Mouse (Mus musculus): ENCODE results near the gene Gm45713. TPM values are rescaled to one million over a fixed set of nuclear protein-coding genes. Genes with fewer than 3 reads are reported as not detected.

The Gm45713 gene
- polyA plus RNA-seq, 1 experiment from 2014 or later: 0.72 TPM

DNA sequence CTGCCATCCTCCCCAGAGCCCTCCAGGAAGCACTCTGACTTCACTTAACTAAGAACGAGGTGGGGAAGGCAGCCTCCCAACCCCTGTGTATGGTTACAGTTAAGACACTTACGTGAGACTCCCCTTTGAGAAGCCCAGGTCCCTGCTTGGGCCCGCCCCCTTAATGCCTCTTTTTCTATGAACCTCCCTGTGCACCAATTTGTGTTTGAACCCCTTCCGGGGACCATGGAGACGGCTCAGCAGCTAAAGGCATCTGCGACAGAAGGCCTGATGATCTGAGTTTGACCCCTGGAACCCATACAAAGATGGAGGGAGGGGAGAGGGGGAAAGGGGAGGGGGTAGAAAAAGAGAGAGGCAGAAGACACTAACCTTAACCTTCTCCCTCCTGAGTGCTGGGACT, 29.6 kb downstream of the Gm45713 start:
- no peaks in the 10 kb centered on the region for H3K9me3 ChIP-seq (ENCODE audit: control insufficient read depth, low read length)
- 59% methylated on average over 6 of the region's 6 CpGs for WGBS

DNA sequence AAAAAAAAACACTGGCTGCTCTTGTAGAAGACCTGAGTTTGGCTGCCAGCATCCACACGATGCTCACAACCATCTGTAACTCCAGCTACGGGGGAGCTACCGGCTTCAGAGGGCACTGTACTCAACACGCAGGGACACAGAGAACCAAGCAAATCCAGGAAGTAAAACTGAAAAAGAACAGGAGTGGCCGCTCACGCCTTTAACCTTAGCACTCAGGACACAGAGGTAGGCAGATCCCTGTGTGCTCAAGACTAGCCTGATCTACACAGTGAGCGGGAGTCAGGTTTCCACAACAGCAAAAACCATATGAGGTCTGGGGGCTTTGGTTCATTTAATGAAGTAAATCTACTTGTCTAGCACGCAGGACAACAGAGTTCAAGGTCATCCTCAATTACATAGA, 30.5 kb downstream of the Gm45713 start:
- H3K36me3 ChIP-seq (ENCODE audit: control insufficient read depth, insufficient read depth, low read length): no peaks in the 10 kb centered on the region
- no peak overlapping the region for H3K27ac ChIP-seq (ENCODE audit: low read depth)
- peaks cover 17% of the 10 kb centered on the region for H3K4me1 ChIP-seq (replicated peaks; ENCODE audit: control insufficient read depth, insufficient read depth, low read length)
- H3K4me2 ChIP-seq (ENCODE audit: low read length): no peak overlapping the region
- H3K27me3 ChIP-seq (replicated peaks; ENCODE audit: control insufficient read depth, insufficient read depth, low read length): no peaks in the 10 kb centered on the region
- H3K4me3 ChIP-seq (ENCODE audit: low read depth, low read length): no peak overlapping the region
- 76% methylated on average over 8 of the region's 8 CpGs for WGBS
- no peaks in the 10 kb centered on the region for H3K9me3 ChIP-seq (ENCODE audit: control insufficient read depth, low read length)
- DNase-seq (ENCODE audit: low spot score): no peak
- no peak for ATAC-seq (replicated peaks; ENCODE audit: low FRiP score, low TSS enrichment, low read depth)
- H3K9ac ChIP-seq (ENCODE audit: low read length): no peak overlapping the region

More for the DNA sequence above, 29.6 kb downstream of the Gm45713 start:
- H3K36me3 ChIP-seq (ENCODE audit: control insufficient read depth, insufficient read depth, low read length): no peaks in the 10 kb centered on the region
- ATAC-seq (replicated peaks; ENCODE audit: low FRiP score, low TSS enrichment, low read depth) (no peak), DNase-seq (ENCODE audit: low spot score) (no peak)
- peaks cover 17% of the 10 kb centered on the region for H3K4me1 ChIP-seq (replicated peaks; ENCODE audit: control insufficient read depth, insufficient read depth, low read length)
- no peak overlapping the region for H3K4me3 ChIP-seq (ENCODE audit: low read depth, low read length)
- H3K9ac ChIP-seq (ENCODE audit: low read length): no peak overlapping the region
- H3K27me3 ChIP-seq (replicated peaks; ENCODE audit: control insufficient read depth, insufficient read depth, low read length): no peaks in the 10 kb centered on the region
- no peak overlapping the region for H3K4me2 ChIP-seq (ENCODE audit: low read length)
- no peak overlapping the region for H3K27ac ChIP-seq (ENCODE audit: low read depth)

DNA sequence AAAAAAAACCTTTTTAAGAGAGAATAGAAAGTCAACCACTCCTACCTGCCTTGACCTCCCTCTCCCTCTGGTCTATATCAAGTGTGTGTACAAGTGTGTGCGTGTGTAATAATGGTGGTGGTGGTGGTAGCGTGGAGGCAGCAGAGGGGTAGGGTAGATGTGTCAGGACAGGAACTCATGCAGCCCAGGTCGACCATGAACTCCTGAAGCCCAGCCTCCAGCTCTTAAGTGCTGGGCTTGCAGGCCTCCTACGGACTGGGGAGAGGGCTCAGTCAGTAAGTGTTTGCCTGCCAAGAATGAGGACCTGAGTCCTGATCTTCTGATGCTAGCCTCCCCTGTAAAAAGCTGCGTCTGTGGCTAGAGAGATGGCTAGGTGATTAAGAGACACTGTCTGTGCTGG, 31.1 kb downstream of the Gm45713 start:
- H3K4me2 ChIP-seq (ENCODE audit: low read length): no peak overlapping the region
- H3K4me3 ChIP-seq (ENCODE audit: low read depth, low read length): no peak overlapping the region
- DNase-seq (ENCODE audit: low spot score) (no peak), ATAC-seq (replicated peaks; ENCODE audit: low FRiP score, low TSS enrichment, low read depth) (no peak)
- H3K36me3 ChIP-seq (ENCODE audit: control insufficient read depth, insufficient read depth, low read length): no peaks in the 10 kb centered on the region
- peaks cover 17% of the 10 kb centered on the region for H3K4me1 ChIP-seq (replicated peaks; ENCODE audit: control insufficient read depth, insufficient read depth, low read length)
- 83% methylated on average over 5 of the region's 5 CpGs for WGBS
- no peak overlapping the region for H3K9ac ChIP-seq (ENCODE audit: low read length)
- no peaks in the 10 kb centered on the region for H3K27me3 ChIP-seq (replicated peaks; ENCODE audit: control insufficient read depth, insufficient read depth, low read length)
- no peak overlapping the region for H3K27ac ChIP-seq (ENCODE audit: low read depth)
- no peaks in the 10 kb centered on the region for H3K9me3 ChIP-seq (ENCODE audit: control insufficient read depth, low read length)

DNA sequence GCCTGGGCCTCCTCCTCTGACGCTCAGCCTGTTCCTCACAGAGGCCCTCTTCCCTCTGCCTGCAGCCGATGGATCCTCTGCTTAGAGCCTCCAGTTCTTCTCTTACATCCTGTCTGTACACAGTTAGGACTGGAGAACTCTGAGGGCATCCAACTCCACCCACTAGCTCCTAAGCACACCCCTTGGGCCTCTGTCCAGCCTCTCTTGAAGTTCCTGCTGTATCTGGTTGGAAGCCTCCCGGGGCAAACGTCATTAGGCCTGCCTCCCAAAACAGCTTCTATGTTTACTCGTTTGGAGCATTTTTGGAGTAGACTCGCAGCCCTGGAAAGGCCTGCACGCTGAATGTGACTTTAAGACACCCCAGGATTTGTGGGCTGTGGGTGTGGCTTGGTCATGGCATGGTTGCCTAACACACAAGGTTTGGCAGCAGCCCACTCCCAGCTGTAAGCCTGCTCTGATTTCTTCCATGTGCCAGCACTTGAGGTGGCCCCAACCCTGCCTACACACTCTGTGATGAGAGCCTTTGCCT, 32.3 kb downstream of the Gm45713 start, which contains the start of gene Fcgrt:
Fcgrt (minus strand) TSS at position 200 of the 529 bp plus-strand sequence.
- no peaks in the 10 kb centered on the region for H3K36me3 ChIP-seq (ENCODE audit: control insufficient read depth, insufficient read depth, low read length)
- peak; percentile 87 for ATAC-seq (replicated peaks; ENCODE audit: low FRiP score, low TSS enrichment, low read depth)
- H3K4me2 ChIP-seq (ENCODE audit: low read length): peak within 1 kb of the TSS; percentile 61
- peak within 1 kb of the TSS; percentile 92 for H3K27ac ChIP-seq (ENCODE audit: low read depth)
- H3K4me1 ChIP-seq (replicated peaks; ENCODE audit: control insufficient read depth, insufficient read depth, low read length): peaks cover 17% of the 10 kb centered on the region
- WGBS: 12% methylated on average over 7 of the region's 7 CpGs
- H3K9me3 ChIP-seq (ENCODE audit: control insufficient read depth, low read length): no peaks in the 10 kb centered on the region
- peak; percentile 84 for DNase-seq (ENCODE audit: low spot score)
- peak within 1 kb of the TSS; percentile 40 for H3K4me3 ChIP-seq (ENCODE audit: low read depth, low read length)
- peak within 1 kb of the TSS; percentile 59 for H3K9ac ChIP-seq (ENCODE audit: low read length)
- H3K27me3 ChIP-seq (replicated peaks; ENCODE audit: control insufficient read depth, insufficient read depth, low read length): no peaks in the 10 kb centered on the region

DNA sequence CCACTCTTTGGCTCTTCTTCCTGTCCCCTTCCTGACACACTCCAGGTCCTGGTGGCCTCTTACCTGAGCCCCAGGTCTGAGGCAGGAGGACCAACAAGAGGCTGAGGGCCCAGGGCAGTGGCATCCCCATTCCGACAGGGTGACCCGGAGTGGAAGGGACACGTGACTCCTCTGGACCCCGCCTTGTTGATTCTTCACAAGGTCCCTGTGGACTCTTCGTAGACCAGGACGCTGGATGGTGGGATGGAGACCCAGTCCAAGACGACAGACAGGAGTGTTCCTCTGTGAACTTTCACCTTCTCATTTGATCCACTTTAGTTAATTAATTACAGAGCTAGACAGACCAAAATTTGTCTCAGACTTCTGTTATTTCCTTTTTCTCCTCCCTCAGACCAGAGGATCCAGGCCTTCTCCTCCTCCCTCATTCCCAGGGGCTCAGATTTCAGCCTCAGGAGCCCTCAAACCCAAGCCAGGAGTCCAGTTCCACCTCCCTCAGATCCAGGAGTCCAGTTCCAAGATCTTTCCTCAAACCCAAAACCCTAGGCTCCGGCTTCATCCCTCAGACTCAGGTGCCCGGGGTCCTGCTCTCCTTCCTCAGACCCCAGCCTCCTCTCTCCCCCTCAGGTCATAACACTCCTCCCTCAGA, 33.0 kb downstream of the Gm45713 start:
- H3K27me3 ChIP-seq (replicated peaks; ENCODE audit: control insufficient read depth, insufficient read depth, low read length): no peaks in the 10 kb centered on the region
- no peak; the same call in 1 of the 2 replicates for ATAC-seq (replicated peaks; ENCODE audit: low FRiP score, low TSS enrichment, low read depth)
- H3K27ac ChIP-seq (ENCODE audit: low read depth): peak overlapping the region; percentile 92
- H3K36me3 ChIP-seq (ENCODE audit: control insufficient read depth, insufficient read depth, low read length): no peaks in the 10 kb centered on the region
- peak overlapping the region; percentile 40 for H3K4me3 ChIP-seq (ENCODE audit: low read depth, low read length)
- DNase-seq (ENCODE audit: low spot score): no peak
- peak overlapping the region; percentile 61 for H3K4me2 ChIP-seq (ENCODE audit: low read length)
- peak overlapping the region; percentile 59 for H3K9ac ChIP-seq (ENCODE audit: low read length)
- H3K9me3 ChIP-seq (ENCODE audit: control insufficient read depth, low read length): no peaks in the 10 kb centered on the region
- WGBS: 51% methylated on average over 9 of the region's 9 CpGs
- peaks cover 17% of the 10 kb centered on the region for H3K4me1 ChIP-seq (replicated peaks; ENCODE audit: control insufficient read depth, insufficient read depth, low read length)

DNA sequence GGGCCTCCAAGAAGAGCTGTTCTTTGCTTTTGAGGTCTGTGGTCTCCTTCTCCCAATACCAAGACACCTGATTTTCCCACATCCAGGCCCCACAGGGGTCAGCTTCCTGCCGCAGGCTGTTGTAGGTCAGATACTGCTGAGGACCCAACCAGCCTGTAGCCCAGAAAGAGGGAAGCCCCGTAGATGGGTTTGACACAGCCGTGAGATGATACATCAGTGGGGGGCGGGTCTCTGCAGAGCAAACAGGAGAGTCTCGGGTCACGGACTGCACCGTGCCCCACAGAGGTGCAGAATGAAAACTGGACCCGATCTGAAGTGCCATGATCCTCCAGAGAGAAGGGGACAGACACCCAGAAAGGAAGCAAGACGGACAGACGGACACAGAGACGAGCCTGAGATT, 33.6 kb downstream of the Gm45713 start:
- peak overlapping the region; percentile 40; the same call in 1 of the 2 replicates for H3K4me3 ChIP-seq (ENCODE audit: low read depth, low read length)
- H3K4me1 ChIP-seq (replicated peaks; ENCODE audit: control insufficient read depth, insufficient read depth, low read length): peaks cover 17% of the 10 kb centered on the region
- no peaks in the 10 kb centered on the region for H3K9me3 ChIP-seq (ENCODE audit: control insufficient read depth, low read length)
- no peak for DNase-seq (ENCODE audit: low spot score)
- peak overlapping the region; percentile 59; the same call in 1 of the 2 replicates for H3K9ac ChIP-seq (ENCODE audit: low read length)
- 79% methylated on average over 11 of the region's 11 CpGs for WGBS
- H3K27ac ChIP-seq (ENCODE audit: low read depth): peak overlapping the region; percentile 92; the same call in 1 of the 2 replicates
- ATAC-seq (replicated peaks; ENCODE audit: low FRiP score, low TSS enrichment, low read depth): no peak
- H3K27me3 ChIP-seq (replicated peaks; ENCODE audit: control insufficient read depth, insufficient read depth, low read length): no peaks in the 10 kb centered on the region
- H3K4me2 ChIP-seq (ENCODE audit: low read length): peak overlapping the region; percentile 61
- 0 out of 2 replicates have a peak, but pooled peaks cover under 1% of the 10 kb centered on the region for H3K36me3 ChIP-seq (ENCODE audit: control insufficient read depth, insufficient read depth, low read length)

DNA sequence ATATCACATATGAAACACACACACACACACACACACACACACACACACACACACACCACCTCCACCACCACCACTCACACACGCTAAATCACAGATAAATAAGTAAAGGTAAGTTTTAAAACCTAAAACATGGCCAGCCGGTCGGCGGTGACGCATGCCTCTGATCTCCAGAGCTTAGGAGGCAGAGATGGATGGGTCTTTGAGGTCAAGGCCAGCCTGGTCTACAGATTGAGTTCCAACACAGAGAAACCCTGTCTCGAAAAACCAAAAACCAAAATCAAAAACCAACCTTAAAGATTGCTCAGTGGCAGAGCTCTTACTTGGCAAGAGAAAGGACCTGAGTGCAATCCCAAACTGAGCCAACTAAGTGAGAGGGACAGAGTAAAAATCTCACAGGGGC, 36.0 kb downstream of the Gm45713 start:
- Histone ChIP-seq H3K36me3 (ENCODE audit: control insufficient read depth, insufficient read depth, low read length) (0 out of 2 replicates have a peak, but pooled peaks cover 3% of the 10 kb centered on the region), H3K27me3 (replicated peaks; ENCODE audit: control insufficient read depth, insufficient read depth, low read length) (no peaks in the 10 kb centered on the region), H3K9me3 (ENCODE audit: control insufficient read depth, low read length) (no peaks in the 10 kb centered on the region), H3K9ac (ENCODE audit: low read length) (no peak overlapping the region), H3K4me2 (ENCODE audit: low read length) (no peak overlapping the region), H3K27ac (ENCODE audit: low read depth) (no peak overlapping the region), H3K4me1 (replicated peaks; ENCODE audit: control insufficient read depth, insufficient read depth, low read length) (peaks cover 17% of the 10 kb centered on the region), H3K4me3 (ENCODE audit: low read depth, low read length) (no peak overlapping the region)
- no peak for ATAC-seq (replicated peaks; ENCODE audit: low FRiP score, low TSS enrichment, low read depth)
- 88% methylated on average over 6 of the region's 6 CpGs for WGBS
- no peak for DNase-seq (ENCODE audit: low spot score)

DNA sequence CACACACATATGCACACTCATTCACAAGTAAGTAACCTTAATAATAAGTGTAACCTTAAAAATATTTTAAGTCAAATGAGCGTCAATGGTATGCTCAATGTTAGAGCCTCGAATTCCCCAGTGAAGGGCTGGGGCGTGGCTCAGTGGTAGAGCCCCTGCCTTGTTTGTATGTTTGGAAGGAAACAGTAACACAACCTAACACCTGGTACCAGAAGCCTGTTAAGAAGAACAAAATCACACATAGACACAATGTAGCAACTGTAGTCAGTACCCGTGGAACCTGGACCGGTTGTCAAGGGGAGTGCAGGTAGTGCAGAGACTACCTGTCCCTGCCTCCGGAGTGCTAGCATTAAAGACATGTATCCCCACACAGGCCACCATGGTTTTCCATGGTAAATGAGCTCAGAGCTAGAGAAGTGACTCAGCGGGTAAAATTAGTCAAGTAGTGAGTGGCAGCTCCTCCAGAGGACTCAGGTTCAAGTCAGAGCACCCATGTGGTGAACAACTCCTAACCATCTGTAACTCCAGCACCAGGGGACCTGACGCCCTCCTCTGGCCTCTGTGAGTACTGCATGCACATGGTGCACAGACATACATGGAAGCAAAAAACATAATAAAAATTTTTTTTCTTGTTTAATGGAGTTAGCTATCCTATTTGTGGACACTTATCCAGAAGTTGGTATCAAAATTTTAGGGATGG, 37.3 kb downstream of the Gm45713 start:
- DNase-seq (ENCODE audit: low spot score) (no peak), ATAC-seq (replicated peaks; ENCODE audit: low FRiP score, low TSS enrichment, low read depth) (no peak)
- H3K4me1 ChIP-seq (replicated peaks; ENCODE audit: control insufficient read depth, insufficient read depth, low read length): peaks cover 19% of the 10 kb centered on the region
- H3K27ac ChIP-seq (ENCODE audit: low read depth): no peak overlapping the region
- H3K36me3 ChIP-seq (ENCODE audit: control insufficient read depth, insufficient read depth, low read length): 0 out of 2 replicates have a peak, but pooled peaks cover 3% of the 10 kb centered on the region
- H3K9ac ChIP-seq (ENCODE audit: low read length): no peak overlapping the region
- no peaks in the 10 kb centered on the region for H3K9me3 ChIP-seq (ENCODE audit: control insufficient read depth, low read length)
- no peak overlapping the region for H3K4me3 ChIP-seq (ENCODE audit: low read depth, low read length)
- H3K4me2 ChIP-seq (ENCODE audit: low read length): no peak overlapping the region
- 90% methylated on average over 8 of the region's 8 CpGs for WGBS
- no peaks in the 10 kb centered on the region for H3K27me3 ChIP-seq (replicated peaks; ENCODE audit: control insufficient read depth, insufficient read depth, low read length)

Data from intestine, embryonic 14.5 days (tissue).